Mouse (Mus musculus): ENCODE measurements around the gene Tmem135. TPM values are rescaled to one million over a fixed set of nuclear protein-coding genes. Genes with fewer than 3 reads are reported as not detected.

Gene Tmem135
- polyA plus RNA-seq, 1 experiment, result 203 TPM

GRCm38 (mm10) chr7:89400721-89401120 lies 3.3 kb downstream of the Tmem135 start:
- 91% methylated on average over 2 of the region's 2 CpGs for WGBS
- H3K36me3 ChIP-seq (ENCODE audit: control insufficient read depth, insufficient read depth, low read length), result no peaks in the 10 kb centered on the region
- no peak overlapping the region for H3K27ac ChIP-seq (ENCODE audit: insufficient read depth, low read depth, low read length)
- peaks cover 7% of the 10 kb centered on the region; the same call in 1 of the 2 replicates for H3K4me1 ChIP-seq (ENCODE audit: control insufficient read depth, insufficient read depth, insufficient read length, low read length)
- TF ChIP-seq CTCF (IDR thresholded peaks at IDR 0.05; ENCODE audit: extremely low read depth, insufficient read length, insufficient replicate concordance, low read depth, low read length), result no peak
- no peak for TF ChIP-seq POLR2A (IDR thresholded peaks at IDR 0.05; ENCODE audit: low read depth, low read length)
- H3K27me3 ChIP-seq (ENCODE audit: control insufficient read depth, insufficient read depth, low read length), result no peaks in the 10 kb centered on the region
- no peak overlapping the region for H3K4me3 ChIP-seq (ENCODE audit: low read depth, low read length)

DNA sequence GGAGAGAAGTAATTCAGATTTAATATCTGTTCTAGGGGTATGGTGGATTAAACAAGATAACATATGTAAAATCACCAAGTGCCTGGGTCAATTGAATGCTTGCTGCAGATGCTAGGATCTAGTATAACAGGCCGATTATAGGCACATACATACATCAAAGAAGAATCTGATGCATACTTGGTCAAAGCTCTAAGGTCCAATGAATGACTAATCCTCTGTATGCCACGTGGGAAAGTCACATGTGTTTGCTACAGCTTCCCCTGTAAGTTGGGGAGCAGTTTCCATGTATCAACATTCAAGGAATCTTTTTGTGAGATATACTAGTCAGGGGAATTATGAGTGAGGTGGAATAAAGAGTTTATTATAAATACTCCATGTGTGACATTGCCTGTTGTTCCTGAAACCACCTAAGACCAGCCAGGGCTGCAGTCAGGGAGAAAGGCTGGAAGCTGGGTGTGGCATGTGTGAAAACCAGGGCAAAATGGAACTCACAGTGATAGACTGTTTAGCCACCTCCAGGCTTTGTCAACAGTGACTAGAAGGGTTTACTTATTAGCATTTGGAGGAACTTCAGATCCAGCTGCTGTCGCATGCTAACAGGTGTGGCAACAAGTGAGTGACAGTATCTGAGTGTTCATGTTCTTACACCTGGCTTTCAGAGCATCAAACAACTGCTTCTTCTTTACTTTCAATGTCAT lies 6.0 kb downstream of the Tmem135 start:
- Histone ChIP-seq H3K4me3 (ENCODE audit: low read depth, low read length) (no peak overlapping the region), H3K27me3 (ENCODE audit: control insufficient read depth, insufficient read depth, low read length) (no peaks in the 10 kb centered on the region), H3K36me3 (ENCODE audit: control insufficient read depth, insufficient read depth, low read length) (no peaks in the 10 kb centered on the region), H3K4me1 (ENCODE audit: control insufficient read depth, insufficient read depth, insufficient read length, low read length) (peaks cover 3% of the 10 kb centered on the region; the same call in 1 of the 2 replicates), H3K27ac (ENCODE audit: insufficient read depth, low read depth, low read length) (no peak overlapping the region)
- TF ChIP-seq CTCF (IDR thresholded peaks at IDR 0.05; ENCODE audit: extremely low read depth, insufficient read length, insufficient replicate concordance, low read depth, low read length) (no peak), POLR2A (IDR thresholded peaks at IDR 0.05; ENCODE audit: low read depth, low read length) (no peak)
- 33% methylated on average over 3 of the region's 3 CpGs for WGBS

DNA sequence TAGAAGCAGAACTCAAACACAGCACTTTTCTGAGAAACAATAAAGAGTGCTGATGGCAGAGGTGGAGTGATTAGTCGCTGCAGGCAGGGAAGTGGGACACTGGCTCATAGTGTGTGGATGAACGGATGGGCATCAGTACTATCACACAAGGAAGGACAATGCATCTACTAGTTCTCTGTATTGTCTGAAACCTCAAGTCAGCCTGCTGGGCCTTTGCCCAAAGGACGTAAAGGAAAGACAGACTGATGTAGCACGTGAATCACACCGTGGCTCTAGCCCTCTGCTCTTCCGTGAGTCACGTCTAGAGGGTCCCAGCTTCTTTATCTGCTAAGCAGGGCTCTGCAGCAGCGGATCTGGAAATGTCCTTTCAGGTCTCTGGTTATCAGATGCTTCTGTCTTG lies 7.6 kb downstream of the Tmem135 start:
- WGBS, result 89% methylated on average over 8 of the region's 8 CpGs
- H3K27ac ChIP-seq (ENCODE audit: insufficient read depth, low read depth, low read length), result no peak overlapping the region
- no peaks in the 10 kb centered on the region for H3K4me1 ChIP-seq (ENCODE audit: control insufficient read depth, insufficient read depth, insufficient read length, low read length)
- H3K27me3 ChIP-seq (ENCODE audit: control insufficient read depth, insufficient read depth, low read length), result no peaks in the 10 kb centered on the region
- TF ChIP-seq POLR2A (IDR thresholded peaks at IDR 0.05; ENCODE audit: low read depth, low read length) (no peak), CTCF (IDR thresholded peaks at IDR 0.05; ENCODE audit: extremely low read depth, insufficient read length, insufficient replicate concordance, low read depth, low read length) (no peak)
- H3K4me3 ChIP-seq (ENCODE audit: low read depth, low read length), result no peak overlapping the region
- no peaks in the 10 kb centered on the region for H3K36me3 ChIP-seq (ENCODE audit: control insufficient read depth, insufficient read depth, low read length)

GRCm38 (mm10) chr7:89395399-89395798 lies 8.6 kb downstream of the Tmem135 start:
- no peak for TF ChIP-seq POLR2A (IDR thresholded peaks at IDR 0.05; ENCODE audit: low read depth, low read length)
- no peak for TF ChIP-seq CTCF (IDR thresholded peaks at IDR 0.05; ENCODE audit: extremely low read depth, insufficient read length, insufficient replicate concordance, low read depth, low read length)
- Histone ChIP-seq H3K27ac (ENCODE audit: insufficient read depth, low read depth, low read length) (no peak overlapping the region), H3K4me1 (ENCODE audit: control insufficient read depth, insufficient read depth, insufficient read length, low read length) (no peaks in the 10 kb centered on the region), H3K4me3 (ENCODE audit: low read depth, low read length) (no peak overlapping the region), H3K27me3 (ENCODE audit: control insufficient read depth, insufficient read depth, low read length) (no peaks in the 10 kb centered on the region), H3K36me3 (ENCODE audit: control insufficient read depth, insufficient read depth, low read length) (no peaks in the 10 kb centered on the region)
- WGBS, result 83% methylated on average over 1 of the region's 1 CpGs

GRCm38 (mm10) chr7:89392825-89393224 lies 11.2 kb downstream of the Tmem135 start:
- 96% methylated on average over 1 of the region's 1 CpGs for WGBS
- H3K4me1 ChIP-seq (ENCODE audit: control insufficient read depth, insufficient read depth, insufficient read length, low read length), result no peaks in the 10 kb centered on the region

DNA sequence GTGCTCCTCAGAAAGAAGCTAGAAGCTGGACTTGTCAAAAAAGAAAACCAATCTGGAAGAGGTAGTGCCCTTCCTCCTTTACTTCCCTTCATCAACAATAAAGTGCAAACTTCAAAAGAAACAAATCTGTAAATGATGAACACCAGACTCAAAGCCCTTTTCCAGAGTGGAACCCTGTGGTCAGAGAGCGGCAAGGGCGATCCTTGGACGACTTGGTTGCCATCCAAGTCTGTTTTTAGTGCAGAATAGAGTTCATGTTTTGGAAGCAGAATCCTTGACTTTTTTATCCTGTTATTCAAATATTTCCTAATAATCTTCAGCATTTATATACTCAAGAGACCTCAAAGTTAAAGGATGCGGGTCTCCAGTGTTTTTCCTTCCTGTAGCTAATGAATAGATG lies 11.6 kb downstream of the Tmem135 start:
- Histone ChIP-seq H3K27ac (ENCODE audit: insufficient read depth, low read depth, low read length) (no peak overlapping the region), H3K36me3 (ENCODE audit: control insufficient read depth, insufficient read depth, low read length) (no peaks in the 10 kb centered on the region), H3K27me3 (ENCODE audit: control insufficient read depth, insufficient read depth, low read length) (no peaks in the 10 kb centered on the region), H3K4me3 (ENCODE audit: low read depth, low read length) (no peak overlapping the region), H3K4me1 (ENCODE audit: control insufficient read depth, insufficient read depth, insufficient read length, low read length) (no peaks in the 10 kb centered on the region)
- 75% methylated on average over 4 of the region's 4 CpGs for WGBS
- TF ChIP-seq CTCF (IDR thresholded peaks at IDR 0.05; ENCODE audit: extremely low read depth, insufficient read length, insufficient replicate concordance, low read depth, low read length), result no peak
- TF ChIP-seq POLR2A (IDR thresholded peaks at IDR 0.05; ENCODE audit: low read depth, low read length), result no peak

More at GRCm38 (mm10) chr7:89392825-89393224, 11.2 kb downstream of the Tmem135 start:
- no peaks in the 10 kb centered on the region for H3K27me3 ChIP-seq (ENCODE audit: control insufficient read depth, insufficient read depth, low read length)
- no peaks in the 10 kb centered on the region for H3K36me3 ChIP-seq (ENCODE audit: control insufficient read depth, insufficient read depth, low read length)
- TF ChIP-seq POLR2A (IDR thresholded peaks at IDR 0.05; ENCODE audit: low read depth, low read length), result no peak
- TF ChIP-seq CTCF (IDR thresholded peaks at IDR 0.05; ENCODE audit: extremely low read depth, insufficient read length, insufficient replicate concordance, low read depth, low read length), result no peak
- H3K27ac ChIP-seq (ENCODE audit: insufficient read depth, low read depth, low read length), result no peak overlapping the region
- H3K4me3 ChIP-seq (ENCODE audit: low read depth, low read length), result no peak overlapping the region

DNA sequence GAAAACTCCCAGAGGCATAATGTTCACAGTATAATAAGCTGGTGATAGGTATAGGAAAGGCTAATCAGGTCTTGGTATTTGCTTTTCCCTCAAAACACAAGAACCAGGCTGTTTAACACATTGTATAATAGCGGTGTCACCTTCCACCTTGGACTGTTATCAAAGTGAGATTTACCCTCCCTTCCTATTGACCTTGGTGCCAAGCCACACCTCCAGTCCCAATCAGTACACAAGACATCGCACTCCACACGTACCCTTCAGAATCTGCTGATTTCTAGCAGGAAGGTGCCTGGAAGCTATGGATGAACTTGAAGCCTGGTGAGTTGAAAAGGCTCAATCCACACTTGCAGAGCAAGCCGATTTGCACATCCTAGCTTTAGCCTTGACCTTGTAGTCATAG lies 12.2 kb downstream of the Tmem135 start:
- H3K36me3 ChIP-seq (ENCODE audit: control insufficient read depth, insufficient read depth, low read length), result no peaks in the 10 kb centered on the region
- H3K4me3 ChIP-seq (ENCODE audit: low read depth, low read length), result no peak overlapping the region
- H3K4me1 ChIP-seq (ENCODE audit: control insufficient read depth, insufficient read depth, insufficient read length, low read length), result no peaks in the 10 kb centered on the region
- no peaks in the 10 kb centered on the region for H3K27me3 ChIP-seq (ENCODE audit: control insufficient read depth, insufficient read depth, low read length)
- H3K27ac ChIP-seq (ENCODE audit: insufficient read depth, low read depth, low read length), result no peak overlapping the region
- 25% methylated on average over 4 of the region's 4 CpGs for WGBS
- TF ChIP-seq CTCF (IDR thresholded peaks at IDR 0.05; ENCODE audit: extremely low read depth, insufficient read length, insufficient replicate concordance, low read depth, low read length) (no peak), POLR2A (IDR thresholded peaks at IDR 0.05; ENCODE audit: low read depth, low read length) (no peak)

Measured in small intestine, adult 2 months (tissue).